Mouse (Mus musculus): ENCODE data around the gene Spdye4a.
A peak's percentile ranks its signal among the peaks of the same experiment; 100 is the strongest.

The Spdye4a gene

DNA sequence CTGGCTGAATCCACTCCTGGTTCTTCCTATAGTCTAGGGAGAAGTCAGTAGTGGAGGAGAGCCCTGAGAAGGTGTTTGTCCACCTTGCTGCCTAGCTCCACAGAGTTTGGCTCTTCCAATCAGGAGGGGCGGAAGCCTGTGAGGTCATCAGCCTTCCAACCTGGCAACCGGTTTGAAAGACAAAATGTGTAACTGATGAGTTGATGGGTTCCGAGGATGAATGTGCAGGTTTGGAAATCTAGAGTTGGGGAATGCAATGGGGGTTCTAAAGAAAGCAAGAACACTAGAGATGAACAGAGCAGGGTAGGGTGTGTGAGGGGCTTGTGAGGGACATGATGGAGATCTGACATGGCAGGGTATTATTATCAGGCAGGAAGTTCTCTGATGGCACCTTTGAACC lies at the start of gene Spdye4a:
TSS of gene Spdye4a (minus strand) at position 101 of the 400 bp plus-strand sequence.
- no peak for DNase-seq

DNA sequence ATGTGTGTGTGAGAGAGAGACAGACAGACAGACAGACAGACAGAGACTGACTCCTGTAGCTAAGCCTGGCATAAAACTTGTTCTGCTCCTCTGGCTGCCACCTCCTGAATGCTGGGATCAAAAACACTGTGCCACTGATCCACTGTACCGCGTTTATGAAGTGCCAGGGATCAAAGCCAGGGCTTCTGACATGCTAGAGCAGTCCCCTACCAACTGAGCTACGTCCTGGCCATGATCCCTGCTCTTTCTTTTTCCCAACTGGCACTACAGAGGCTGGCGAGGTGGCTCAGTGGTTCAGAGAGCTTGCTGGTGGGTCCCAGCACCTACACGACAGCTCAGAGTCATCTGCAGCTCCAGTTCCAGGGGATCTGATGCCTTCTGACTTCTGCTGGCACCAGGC lies 49.1 kb upstream of the Spdye4a start:
- no peak for DNase-seq

DNA sequence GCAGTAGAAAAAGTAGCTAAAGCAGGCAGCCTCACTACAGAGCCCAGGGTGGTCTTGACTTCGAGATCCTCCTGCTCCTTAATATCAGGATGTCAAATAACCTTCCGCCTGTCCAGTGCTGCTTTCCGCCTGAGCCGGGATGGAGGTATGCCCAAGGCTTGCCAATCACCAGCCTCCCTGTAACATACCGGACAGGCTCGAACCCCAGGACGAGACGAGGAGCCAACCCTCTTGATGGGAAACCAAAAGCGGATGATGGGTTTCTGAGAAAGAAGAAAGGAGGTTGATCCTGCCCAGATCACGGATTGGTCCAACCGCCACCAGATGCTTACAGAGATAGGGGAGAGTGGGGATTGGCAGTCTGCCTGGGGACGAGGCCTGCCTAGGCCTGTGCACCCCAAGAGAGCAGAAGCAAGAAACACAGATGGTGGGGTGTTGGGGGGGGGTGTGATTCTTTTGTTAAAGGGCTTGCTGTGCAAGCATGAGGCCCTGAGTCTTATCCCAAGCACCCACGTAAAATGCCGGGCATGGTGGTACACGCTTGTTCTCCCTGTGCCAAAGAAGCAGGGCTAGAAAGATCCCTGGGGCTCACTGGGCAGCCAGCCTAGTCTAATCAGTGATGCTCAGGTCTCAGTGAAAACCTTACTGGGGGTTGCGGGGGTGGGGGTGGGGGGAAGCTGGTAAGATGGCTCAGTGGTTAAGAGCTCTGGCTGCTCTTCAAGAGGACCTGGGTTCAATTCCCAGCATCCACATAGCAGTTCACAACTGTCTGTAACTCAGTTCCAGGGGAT lies 46.0 kb upstream of the Spdye4a start:
- no peak for DNase-seq

DNA sequence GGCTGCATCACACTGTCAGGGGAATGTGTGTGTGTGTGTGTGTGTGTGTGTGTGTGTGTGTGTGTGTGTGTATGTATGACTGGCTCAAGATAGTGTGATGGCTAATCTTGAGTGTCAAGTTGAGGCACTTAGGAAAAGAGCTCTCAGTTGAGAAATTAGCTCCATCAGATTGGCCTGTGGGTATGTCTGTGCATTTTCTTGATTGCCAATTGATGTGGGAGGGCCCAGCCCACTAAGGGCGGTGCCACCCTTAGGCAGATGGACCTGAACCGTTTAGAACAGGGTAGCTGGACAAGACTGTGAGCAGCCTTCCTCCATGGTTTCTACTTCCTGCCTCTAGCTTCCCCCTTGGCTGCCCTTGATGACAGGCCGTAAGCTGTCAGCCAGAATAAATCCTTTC lies 45.4 kb upstream of the Spdye4a start:
- DNase-seq = no peak

DNA sequence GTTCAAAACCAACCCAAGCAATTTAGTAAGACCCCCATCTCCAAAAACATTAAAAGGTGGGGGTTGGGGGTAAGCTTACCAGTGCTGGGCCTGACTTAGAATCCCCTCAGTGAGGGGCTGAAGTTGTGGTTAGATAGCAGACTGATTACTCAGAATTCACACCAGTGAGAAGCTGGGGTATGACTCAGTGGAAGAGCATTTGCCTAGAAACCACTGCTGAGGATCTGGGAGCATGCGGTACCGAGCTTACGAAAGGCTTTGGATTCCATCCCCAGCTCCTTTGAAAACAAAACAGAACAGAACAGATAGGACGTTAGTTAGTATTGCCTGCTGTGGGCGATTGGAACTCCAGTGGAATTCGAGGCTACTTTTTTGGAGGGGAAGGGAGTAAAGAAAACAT lies 45.0 kb upstream of the Spdye4a start:
- no peak for DNase-seq

DNA sequence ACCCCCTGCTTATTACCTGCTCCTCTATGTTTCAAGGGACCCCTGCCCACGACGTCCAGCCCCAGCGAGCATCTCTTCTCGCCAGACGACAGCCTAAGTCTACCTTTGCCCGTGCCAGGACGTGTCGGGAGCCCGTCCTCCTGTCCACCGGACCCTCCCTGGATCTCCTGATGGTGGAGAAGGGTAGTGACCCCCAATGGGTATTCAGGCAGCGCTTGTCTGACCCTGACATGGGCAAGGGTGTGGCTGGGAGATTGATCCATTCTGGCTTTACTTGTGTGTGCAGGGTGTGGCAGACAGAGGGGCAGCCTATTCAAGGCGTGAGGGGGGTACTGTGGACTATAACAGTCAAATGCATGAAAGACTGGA lies 43.4 kb upstream of the Spdye4a start:
- DNase-seq = no peak

DNA sequence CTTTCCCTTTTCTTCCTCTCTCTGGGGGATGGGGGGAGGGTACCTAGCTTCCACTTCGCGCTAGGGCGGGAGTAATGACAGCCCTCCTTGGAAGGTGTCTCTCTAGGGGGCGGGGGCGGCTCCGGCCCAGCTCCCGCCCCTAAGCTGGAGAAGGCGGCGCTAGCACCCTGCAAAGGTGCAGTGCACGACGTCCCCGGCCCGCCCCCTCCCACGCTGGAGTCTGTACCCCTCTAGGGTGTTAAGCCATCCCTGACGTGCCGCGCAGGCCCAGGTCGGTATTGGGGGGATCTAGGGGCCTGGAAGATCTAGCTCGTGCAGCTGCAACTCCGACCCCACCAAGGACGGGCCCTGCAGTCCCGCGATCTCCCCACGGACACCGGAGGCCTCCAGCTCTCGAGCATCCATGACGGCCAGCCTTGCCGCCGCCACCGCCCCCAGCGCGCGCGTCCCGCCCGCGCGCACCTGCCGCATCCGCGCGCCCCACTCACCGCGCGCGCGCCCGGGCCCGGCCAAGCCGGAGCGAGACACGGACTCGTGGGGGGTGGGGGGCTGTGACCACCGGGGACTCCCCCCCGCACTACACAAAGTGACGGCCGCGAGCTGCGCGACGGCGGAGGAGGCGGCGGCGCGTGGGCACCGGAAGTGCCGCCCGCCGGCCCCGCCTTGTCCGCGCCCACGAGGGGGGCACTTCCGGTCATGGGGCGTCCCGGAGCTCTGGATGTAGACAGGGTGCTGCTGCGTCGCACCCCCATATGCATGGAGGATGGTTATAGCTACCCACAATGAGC lies 42.9 kb upstream of the Spdye4a start, which contains the start of gene Zfp316:
TSS of gene Zfp316 (minus strand) at position 660 of the 788 bp plus-strand sequence.
- peak; percentile 73 for DNase-seq

DNA sequence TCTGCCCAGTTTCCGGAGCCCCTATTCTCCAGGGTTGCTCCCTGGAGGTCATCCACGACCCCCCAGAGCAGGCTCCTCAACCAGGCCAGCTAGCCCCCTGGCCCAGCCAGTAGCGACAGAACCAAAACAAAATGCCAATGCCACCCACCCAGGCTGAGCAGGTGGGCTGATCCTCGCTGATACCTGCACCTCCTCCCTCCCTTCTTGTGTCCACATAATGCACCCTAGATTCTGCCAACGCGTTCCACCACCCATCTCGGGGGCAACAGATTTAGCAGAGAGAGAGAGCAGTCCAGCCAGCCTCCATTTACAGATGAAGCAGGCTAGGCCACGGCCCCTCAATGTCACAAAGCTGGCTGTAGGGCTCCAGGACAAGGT lies 42.3 kb upstream of the Spdye4a start:
- DNase-seq = no peak

DNA sequence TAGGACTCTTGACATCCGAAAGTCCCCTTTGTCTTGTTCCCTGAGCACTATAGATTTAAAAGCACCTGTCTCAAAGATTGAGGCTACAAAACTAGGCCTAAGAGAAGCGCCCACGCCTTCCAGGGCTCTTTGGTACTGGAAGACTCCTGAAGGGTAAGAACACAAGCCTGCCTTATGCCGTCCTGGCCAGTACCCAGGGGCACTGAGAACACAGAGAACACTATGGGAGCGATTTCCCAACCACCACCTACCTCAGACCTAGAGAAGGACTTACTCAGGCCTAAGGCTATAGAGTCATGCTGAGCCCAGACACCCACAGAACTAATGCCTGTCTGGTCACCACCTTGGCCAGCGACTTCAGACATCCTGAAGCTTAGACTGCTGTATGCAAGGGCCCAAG lies 40.1 kb upstream of the Spdye4a start:
- DNase-seq = no peak

DNA sequence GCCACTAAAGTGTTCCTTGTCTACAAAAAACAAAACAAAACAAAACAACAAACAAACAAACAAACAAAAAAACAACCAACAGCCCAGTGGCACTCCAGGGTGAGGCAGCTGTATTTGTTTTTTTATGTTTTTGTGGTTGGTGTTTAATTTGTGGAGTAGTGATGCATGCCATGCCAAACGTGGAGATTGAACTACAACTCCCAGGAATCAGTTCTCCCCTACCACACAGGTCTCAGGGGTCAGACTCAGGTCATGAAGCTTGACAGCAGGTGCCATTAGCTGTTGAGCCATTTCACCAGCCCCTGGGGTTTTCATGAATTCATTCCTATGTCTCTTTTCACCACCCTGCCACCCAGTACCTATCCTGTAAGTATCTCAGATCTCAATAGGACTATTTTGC lies 38.7 kb upstream of the Spdye4a start:
- DNase-seq = no peak

DNA sequence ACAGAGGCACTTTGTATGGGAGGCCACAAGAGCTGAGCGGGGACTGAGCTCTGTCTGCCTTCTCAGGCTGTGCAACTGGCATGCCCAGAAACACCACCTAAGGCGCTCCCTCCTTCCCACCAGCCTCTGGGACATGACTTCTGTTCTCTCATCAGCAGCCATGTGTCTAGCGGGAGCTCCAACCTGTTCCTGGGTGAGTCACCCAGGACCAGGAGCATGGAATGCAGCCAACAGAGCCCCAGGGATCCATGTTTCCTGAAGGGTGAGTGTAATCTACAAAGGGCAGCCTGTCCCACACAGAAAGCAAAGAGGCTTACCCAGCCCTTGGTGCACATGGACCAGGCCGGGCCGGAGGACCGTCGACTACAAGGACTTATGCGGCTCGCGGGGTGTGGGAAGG lies 38.0 kb upstream of the Spdye4a start:
- no peak for DNase-seq

DNA sequence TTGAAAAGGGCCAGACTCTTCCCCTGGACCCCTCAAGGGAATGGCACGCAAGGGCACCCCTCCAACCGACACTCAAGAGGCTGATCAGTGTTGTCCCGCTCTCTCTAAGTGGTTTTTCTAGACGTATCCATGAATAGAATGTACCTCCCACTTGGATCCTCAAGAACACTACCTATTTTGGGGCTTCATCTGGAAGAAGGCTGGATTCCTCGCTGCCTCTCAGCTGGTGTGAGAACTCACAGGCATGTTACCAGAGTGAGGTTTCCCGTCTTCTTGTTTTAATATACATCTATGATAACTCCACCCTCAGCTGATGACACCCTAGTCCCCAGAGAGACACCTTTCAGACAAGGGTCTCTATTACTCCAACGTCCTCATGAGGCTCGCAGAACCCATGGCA lies 34.9 kb upstream of the Spdye4a start:
- no peak for DNase-seq

DNA sequence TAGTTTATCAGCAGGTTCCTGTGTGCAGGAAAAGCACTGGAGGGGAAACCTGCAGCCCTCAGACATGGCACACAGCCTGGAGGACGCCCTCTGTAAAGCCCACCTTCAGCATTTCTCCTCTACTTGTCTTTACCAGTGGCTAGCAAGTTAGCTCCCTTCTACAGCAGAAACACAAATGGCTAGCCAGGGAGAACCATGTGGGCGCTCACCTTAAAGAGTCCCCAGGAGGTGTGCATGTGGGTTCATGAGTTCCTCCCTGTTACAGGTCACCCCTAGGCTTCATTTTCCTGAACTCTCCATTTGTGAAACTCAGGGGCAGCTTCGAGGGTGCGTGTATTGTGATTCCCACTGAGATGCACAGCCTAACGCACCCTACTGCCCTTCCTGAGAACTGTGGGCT lies 29.1 kb upstream of the Spdye4a start:
- DNase-seq = no peak

DNA sequence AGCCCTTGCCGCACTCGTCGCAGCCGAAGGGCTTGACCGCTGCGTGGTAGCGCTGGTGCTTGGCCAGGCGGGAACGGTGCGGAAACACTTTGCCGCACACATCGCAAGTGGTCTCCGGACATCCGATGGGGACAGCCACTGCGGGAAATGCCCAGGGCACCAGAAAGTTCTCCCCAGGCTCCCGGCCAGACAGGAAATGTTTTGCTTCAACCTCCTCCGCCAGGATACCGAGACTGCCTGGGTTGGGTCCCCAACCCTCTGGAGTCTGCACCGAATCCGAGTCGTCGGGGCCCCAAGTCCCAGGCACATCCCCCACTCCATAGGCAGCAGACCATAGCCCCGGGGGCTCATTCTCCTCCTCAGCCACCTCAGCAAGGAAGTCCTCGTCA lies 28.4 kb upstream of the Spdye4a start:
- no peak for DNase-seq

DNA sequence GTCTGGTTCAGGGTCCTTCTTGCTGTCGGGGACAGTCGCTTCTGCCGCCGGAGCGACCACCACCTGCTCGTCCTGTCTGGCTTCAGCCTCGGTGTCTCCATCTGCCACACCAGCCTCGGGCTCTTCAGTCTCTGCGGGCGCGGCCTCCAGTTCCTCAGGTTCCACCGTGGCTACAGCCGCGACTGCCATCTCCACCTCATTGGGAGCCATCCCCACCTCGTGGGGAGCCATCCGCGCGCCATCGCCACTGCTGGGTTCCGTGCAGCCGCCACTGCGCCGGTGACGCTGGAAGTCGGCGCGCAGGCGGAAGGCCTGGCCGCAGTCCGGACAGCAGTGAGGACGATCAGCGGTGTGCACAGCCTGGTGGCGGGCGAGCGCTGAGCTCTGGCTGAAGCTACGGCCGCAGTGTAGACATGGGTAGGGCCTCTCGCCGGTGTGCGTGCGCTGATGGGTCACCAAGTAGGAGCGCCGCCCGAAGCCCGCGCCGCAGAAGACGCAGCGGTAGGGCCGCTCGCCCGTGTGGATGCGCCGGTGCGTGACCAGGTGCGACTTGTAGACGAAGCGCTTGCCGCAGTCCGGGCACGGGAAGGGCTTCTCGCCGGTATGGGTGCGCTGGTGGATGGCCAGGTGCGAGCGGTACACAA lies 27.9 kb upstream of the Spdye4a start:
- DNase-seq = no peak

DNA sequence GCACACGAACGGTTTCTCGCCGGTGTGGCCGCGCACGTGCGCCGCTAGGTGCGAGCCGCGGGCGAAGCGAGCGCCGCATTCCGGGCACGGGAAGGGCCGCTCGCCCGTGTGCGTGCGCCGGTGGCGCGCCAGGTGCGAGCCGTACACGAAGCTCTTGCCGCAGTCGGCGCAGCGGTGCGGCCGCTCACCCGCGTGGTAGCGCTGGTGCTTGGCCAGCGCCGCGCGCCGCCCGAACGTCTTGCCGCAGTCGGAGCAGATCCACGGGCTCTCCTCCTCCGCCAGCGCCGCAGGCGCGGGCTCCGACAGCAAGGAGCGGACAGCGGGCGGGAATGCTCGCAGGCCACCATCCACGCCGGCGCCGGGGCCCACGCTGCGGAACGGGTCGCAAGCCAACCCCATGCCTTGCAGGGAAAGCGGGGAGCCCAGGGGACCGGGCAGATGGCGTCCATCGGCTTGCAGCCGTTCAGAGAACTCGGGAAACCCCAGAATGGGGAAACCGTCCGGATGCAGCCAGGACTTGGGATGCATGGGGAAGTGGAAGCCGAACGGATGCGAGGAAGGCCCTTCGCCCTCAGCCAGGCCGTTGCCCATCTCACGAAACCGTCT lies 27.3 kb upstream of the Spdye4a start:
- DNase-seq = no peak

DNA sequence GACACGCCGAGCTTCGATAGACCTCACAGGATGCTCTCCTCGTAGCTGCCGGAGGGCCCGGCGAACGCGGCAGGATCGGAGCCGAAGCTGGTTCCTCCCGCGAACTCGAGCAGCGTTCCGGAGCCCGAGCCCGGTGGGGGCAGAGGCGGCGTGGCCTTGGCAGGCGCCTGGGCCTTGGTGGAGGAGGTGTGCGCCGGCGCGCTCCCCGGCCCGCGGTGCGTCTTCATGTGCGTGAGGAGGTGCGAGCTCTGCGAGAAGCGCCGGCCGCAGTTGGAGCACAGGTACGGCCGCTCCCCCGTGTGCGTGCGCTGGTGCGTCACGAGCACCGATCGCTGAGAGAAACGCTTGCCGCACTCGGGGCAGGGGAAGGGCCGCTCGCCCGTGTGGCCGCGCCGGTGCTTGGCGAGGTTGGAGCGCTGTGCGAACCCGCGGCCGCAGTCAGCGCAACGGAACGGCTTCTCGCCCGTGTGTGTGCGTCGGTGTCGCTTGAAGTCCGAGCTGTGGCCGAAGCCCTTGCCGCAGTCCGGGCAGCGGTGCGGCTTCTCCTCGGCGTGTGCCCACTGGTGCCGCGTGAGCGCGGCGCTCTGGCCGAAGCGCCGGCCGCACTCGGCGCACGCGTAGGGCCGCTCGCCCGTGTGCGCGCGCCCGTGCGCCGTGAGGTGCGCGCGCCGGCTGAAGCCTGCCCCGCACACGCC lies 26.6 kb upstream of the Spdye4a start:
- no peak for DNase-seq

DNA sequence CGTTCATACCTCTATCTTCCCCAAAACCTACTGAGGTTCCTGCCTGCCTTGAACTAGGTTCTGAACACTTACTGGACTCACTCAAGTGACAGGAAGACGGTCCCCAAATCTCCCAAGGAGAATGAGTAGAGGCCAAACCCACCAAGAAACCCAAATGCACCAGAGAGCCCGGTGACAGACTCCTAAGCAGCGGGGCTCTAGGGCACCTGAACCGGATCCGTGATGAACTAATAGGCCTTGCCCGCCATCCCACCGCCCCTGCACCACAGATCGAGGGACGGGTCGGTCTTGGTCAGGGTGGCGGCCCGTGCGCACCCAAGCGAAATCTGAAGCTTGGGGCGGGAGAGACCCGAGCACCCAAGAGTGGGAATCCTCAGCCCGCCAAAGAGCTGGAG lies 26.1 kb upstream of the Spdye4a start:
- no peak for DNase-seq

DNA sequence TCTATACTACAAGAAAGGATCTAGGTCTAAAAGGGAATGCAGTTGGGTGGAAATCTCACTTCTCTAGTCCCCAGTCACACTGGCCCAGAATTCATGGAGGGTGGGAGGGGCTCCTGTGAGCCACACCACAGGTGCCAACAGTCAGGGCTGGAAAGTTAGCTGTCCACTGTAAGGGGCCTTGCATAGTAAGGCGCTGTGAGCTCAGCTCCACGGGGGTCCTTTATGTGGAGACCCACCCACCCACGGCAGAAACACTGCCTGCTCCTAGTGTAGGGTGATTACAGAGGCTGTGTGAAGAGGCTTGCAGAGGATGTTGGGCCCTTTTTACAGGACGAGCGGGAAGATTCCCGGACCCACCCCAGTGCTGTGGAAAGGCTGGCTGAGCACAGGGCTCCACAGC lies 25.3 kb upstream of the Spdye4a start:
- DNase-seq = no peak

DNA sequence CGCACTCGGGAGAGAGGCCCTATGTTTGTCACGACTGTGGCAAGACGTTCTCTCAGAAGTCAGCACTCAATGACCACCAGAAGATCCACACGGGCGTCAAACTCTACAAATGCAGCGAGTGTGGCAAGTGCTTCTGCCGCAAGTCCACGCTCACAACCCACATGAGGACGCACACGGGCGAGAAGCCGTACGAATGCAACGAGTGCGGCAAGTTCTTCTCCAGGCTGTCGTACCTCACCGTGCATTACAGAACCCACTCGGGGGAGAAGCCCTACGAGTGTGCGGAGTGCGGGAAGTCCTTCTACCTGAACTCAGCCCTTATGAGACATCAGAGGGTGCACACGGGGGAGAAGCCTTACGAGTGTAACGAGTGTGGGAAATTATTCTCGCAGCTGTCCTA lies 18.2 kb upstream of the Spdye4a start:
- no peak for DNase-seq

DNA sequence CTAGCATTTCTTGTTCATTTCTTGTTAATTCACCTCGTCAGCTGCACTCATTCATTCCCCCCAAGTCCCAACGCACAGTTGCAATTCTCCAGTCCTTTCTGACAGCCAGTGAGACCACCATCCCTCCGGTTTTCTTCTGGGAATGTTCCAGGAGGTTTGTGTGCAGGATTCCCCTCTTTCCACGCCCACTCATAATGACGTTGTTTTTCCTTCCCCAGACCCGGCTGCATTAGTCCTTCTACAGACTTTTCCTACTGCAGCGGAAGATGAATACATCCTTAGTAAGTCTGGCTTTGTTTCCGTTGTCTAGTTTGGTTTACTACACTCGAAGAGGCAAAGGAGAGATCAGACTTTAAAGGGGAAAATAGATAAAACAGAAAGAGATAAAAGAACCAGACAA lies 9.3 kb upstream of the Spdye4a start:
- no peak for DNase-seq

DNA sequence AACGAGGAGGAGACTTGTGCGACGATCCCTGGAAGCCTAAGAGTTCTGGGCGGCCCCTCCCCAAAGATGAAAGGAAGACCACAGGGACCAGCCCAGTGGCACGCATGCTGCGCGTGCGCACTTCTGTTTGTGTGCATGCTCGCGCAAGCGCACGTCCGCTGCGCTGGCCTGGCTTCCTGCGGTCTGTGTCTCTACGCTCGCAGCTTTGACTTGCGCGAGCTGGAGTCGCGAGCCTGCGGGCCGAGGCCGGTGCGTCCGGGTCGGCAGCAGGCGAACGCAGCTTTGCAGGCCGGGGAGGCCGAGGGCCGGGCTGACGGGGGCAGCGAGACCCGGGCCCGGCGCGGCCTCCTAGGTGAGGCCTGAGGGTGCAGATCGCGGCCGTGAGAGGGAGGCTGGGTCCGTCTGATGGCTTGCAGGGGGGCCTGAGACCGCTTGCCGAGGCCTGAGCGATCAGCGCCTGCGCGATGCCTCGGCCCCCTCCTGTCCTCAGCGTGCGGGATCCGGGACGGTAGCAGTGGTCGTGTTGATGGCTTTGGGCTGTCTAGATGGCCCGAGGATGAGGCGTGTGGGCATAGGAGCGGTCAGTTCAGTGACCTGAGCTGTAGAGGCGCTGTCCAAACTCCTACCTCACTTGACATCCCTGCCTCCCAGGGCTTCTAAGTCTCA lies 8.5 kb upstream of the Spdye4a start, which contains the start of gene Zfp12:
TSS of gene Zfp12 (plus strand) at position 136 of the 666 bp plus-strand sequence.
- DNase-seq = peak; percentile 94
